Mouse (Mus musculus) megakaryocyte, embryonic 14.5 days (primary cell): ENCODE results near the gene Cd99l2.

ENCODE experiments used
- FLI1 ChIP-seq: IDR thresholded peaks from 2 replicates; pipeline ENCODE4 v1.6.1; 2012; ENCODE audit warnings: low read length, inconsistent platforms, mixed read lengths
- GATA1 ChIP-seq: IDR thresholded peaks from 3 replicates; pipeline ENCODE4 v1.6.1; 2012; ENCODE audit warnings: mixed read lengths, low read length, inconsistent platforms, borderline replicate concordance

GRCm38 (mm10) chrX:71524310-71524709, 31.7 kb upstream of the Cd99l2 start:
- TF ChIP-seq GATA1 (no peak), FLI1 (no peak)
